In the genomic region with DNA sequence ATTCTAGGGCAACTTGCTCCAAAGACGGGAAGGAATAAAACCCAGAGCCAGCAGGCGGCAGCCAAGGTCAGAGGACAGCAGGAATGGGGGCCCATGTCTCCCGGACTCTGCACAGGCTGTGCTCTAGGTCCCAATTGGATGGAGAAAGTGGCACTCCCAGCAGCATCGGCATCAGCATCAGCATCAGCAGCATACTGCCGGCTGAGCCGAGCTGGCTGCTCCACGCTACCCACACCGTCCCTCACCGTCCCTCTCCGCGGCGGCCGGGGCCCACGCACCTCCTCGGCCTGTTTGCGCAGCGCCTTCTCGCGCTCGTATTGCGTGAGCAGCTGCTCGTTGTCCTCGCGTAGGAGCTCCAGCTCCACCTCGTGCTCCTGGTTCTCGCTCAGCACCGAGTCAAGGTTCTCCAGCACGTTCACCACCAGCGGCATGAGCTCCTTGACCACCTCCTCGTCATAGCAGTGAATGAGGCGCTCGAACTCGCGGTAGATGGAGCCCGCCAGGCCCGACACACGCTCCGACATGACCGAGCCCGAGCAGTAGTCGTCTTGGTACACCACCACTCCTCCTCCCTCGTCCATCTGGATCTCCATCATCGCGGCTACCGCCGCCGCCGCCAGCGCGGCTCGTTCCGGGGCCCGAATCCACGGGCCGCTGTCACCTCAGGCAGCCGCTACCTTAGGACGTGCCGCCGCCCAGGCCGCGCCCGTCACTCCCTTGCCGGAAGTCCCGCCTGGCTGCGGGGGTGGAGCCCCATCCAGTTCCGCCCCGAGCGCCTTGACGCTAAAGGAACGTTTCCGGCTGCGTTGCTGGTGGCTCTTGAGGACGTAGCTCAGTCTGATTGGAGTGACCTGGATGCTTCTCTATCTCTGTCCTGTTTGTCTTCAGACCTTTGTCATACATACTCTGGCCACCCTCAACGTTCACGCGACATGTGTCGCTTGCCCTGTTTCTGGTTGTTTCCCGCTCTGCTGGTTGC, we compare ENCODE assay signal across 8 mouse cellular contexts. TPM values are rescaled to one million over a fixed set of nuclear protein-coding genes. Genes with fewer than 3 reads are reported as not detected.
DNase-seq lines count a peak whose midpoint lies in the region; ATAC-seq lines count a peak whose summit lies in the region.

Gene Mapk8ip3 (minus strand): TSS at position 719 of the 979 bp plus-strand sequence.

- H3K27me3 ChIP-seq in heart, embryonic 13.5 days (replicated peaks): no peaks in the 10 kb centered on the region
- H3K27me3 ChIP-seq in liver, embryonic 12.5 days (replicated peaks): no peaks in the 10 kb centered on the region
- H3K27me3 ChIP-seq in stomach, embryonic 15.5 days (replicated peaks): no peaks in the 10 kb centered on the region

- WGBS in heart, embryonic 13.5 days: under 1% methylated on average over 78 of the region's 78 CpGs
- under 1% methylated on average over 78 of the region's 78 CpGs for WGBS in liver, embryonic 12.5 days (ENCODE audit: insufficient replicate concordance)
- WGBS in stomach, embryonic 15.5 days: under 1% methylated on average over 78 of the region's 78 CpGs

- DNase-seq in CD4-positive helper T cell, adult 2 months (ENCODE audit: low read depth, low spot score): peak; percentile 96
- peak; percentile 84 for DNase-seq in brain, embryonic 18.5 days (ENCODE audit: low read depth, low spot score)
- peak; percentile 97 for DNase-seq in kidney, postnatal 10 days
- DNase-seq in natural killer cell, adult 2 months (ENCODE audit: low spot score in 2 of 2): peak; percentile 89 to 92

- peak; percentile 95 for ATAC-seq in erythroid progenitor cell, adult 5-6 weeks (replicated peaks; ENCODE audit: low FRiP score, poor library complexity, severe bottlenecking)
- ATAC-seq in heart, embryonic 13.5 days (ENCODE audit: extremely low read depth, insufficient number of reproducible peaks, low FRiP score, low TSS enrichment): peak; percentile 91
- peak; percentile 97 for ATAC-seq in liver, embryonic 12.5 days
- peak; percentile 98 for ATAC-seq in stomach, embryonic 15.5 days (ENCODE audit: insufficient read depth, low FRiP score, low read depth)

- peak within 1 kb of the TSS; percentile 73 for H3K4me2 ChIP-seq in heart, embryonic 13.5 days
- peak within 1 kb of the TSS; percentile 85 for H3K4me2 ChIP-seq in liver, embryonic 12.5 days
- peak within 1 kb of the TSS; percentile 83 for H3K4me2 ChIP-seq in stomach, embryonic 15.5 days

- peak within 1 kb of the TSS; percentile 94 for H3K9ac ChIP-seq in heart, embryonic 13.5 days
- peak within 1 kb of the TSS; percentile 82 for H3K9ac ChIP-seq in liver, embryonic 12.5 days
- peak within 1 kb of the TSS; percentile 54 for H3K9ac ChIP-seq in stomach, embryonic 15.5 days

- H3K36me3 ChIP-seq in heart, embryonic 13.5 days: peaks cover 15% of the 10 kb centered on the region
- peaks cover 35% of the 10 kb centered on the region for H3K36me3 ChIP-seq in liver, embryonic 12.5 days
- H3K36me3 ChIP-seq in stomach, embryonic 15.5 days: no peaks in the 10 kb centered on the region

- H3K27ac ChIP-seq in heart, embryonic 13.5 days (replicated peaks): peak within 1 kb of the TSS; percentile 85
- H3K27ac ChIP-seq in liver, embryonic 12.5 days: peak within 1 kb of the TSS; percentile 84
- H3K27ac ChIP-seq in stomach, embryonic 15.5 days: peak within 1 kb of the TSS; percentile 79

- H3K9me3 ChIP-seq in heart, embryonic 13.5 days: no peaks in the 10 kb centered on the region
- H3K9me3 ChIP-seq in liver, embryonic 12.5 days (replicated peaks): no peaks in the 10 kb centered on the region
- H3K9me3 ChIP-seq in stomach, embryonic 15.5 days: no peaks in the 10 kb centered on the region

- peak within 1 kb of the TSS; percentile 91 for H3K4me3 ChIP-seq in heart, embryonic 13.5 days
- H3K4me3 ChIP-seq in liver, embryonic 12.5 days: peak within 1 kb of the TSS; percentile 77
- peak within 1 kb of the TSS; percentile 68 for H3K4me3 ChIP-seq in stomach, embryonic 15.5 days (replicated peaks)

- peaks cover 27% of the 10 kb centered on the region for H3K4me1 ChIP-seq in heart, embryonic 13.5 days
- peaks cover 46% of the 10 kb centered on the region for H3K4me1 ChIP-seq in liver, embryonic 12.5 days
- peaks cover 15% of the 10 kb centered on the region for H3K4me1 ChIP-seq in stomach, embryonic 15.5 days

RNA-seq across cellular contexts. Expression of gene Mapk8ip3, which starts in this region (rescaled TPM):
- 132 and 177 TPM in 2 replicates for total RNA-seq in erythroid progenitor cell, adult 5-6 weeks (2015; ENCODE audit: low replicate concordance)
- 264 and 268 TPM in 2 replicates for total RNA-seq in erythroid progenitor cell, adult 5-6 weeks (2017; ENCODE audit: low replicate concordance)
- 24.1 and 25.2 TPM in 2 replicates for polyA plus RNA-seq in heart, embryonic 13.5 days (2015; fragmentation: Nextera tagmentation; extraction: Ambion mirVana)
- 15.6 and 15.8 TPM in 2 replicates for polyA plus RNA-seq in liver, embryonic 12.5 days (2016; fragmentation: Nextera tagmentation; extraction: Ambion mirVana)
- 29.2 and 31.3 TPM in 2 replicates for polyA plus RNA-seq in stomach, embryonic 15.5 days (2015; fragmentation: Nextera tagmentation; extraction: Ambion mirVana)

Comparison
In these comparisons a context has a peak if more than half of its experiments do, and no peak if none do; other contexts are left out.
1. Peak in every context shown above with its lines: DNase-seq, ATAC-seq, H3K4me3 ChIP-seq and H3K27ac ChIP-seq.